Mouse (Mus musculus): ENCODE results near the gene Cux1. TPM values are rescaled to one million over a fixed set of nuclear protein-coding genes. Genes with fewer than 3 reads are reported as not detected.

Cux1 gene
- polyA plus RNA-seq, 1 experiment from 2014 or later = 89.1 TPM

GRCm38 (mm10) chr5:136379405-136379804, 187.9 kb downstream of the Cux1 start:
- 91% methylated on average over 1 of the region's 1 CpGs for WGBS
- no peak for ATAC-seq (ENCODE audit: low FRiP score)

GRCm38 (mm10) chr5:136377101-136377500, 190.2 kb downstream of the Cux1 start:
- Histone ChIP-seq H3K27ac (0 out of 2 replicates have a peak overlapping the region, but pooled peaks have one; percentile 39), H3K9ac (no peak overlapping the region), H3K4me2 (replicated peaks) (no peak overlapping the region), H3K4me3 (replicated peaks; ENCODE audit: low read length) (no peak overlapping the region), H3K36me3 (replicated peaks; ENCODE audit: control insufficient read depth, insufficient read depth) (no peaks in the 10 kb centered on the region), H3K4me1 (replicated peaks; ENCODE audit: control insufficient read depth, insufficient read depth, low read length) (peaks cover 6% of the 10 kb centered on the region; the same call in 1 of the 2 replicates), H3K27me3 (ENCODE audit: control insufficient read depth, insufficient read depth, low read length) (no peaks in the 10 kb centered on the region), H3K9me3 (ENCODE audit: control insufficient read depth, low read length) (no peaks in the 10 kb centered on the region)
- 59% methylated on average over 3 of the region's 3 CpGs for WGBS
- DNase-seq (ENCODE audit: low spot score) (no peak), ATAC-seq (ENCODE audit: low FRiP score) (no peak)

More at GRCm38 (mm10) chr5:136379405-136379804, 187.9 kb downstream of the Cux1 start:
- Histone ChIP-seq H3K4me2 (replicated peaks) (no peak overlapping the region), H3K27ac (no peak overlapping the region), H3K4me1 (replicated peaks; ENCODE audit: control insufficient read depth, insufficient read depth, low read length) (peaks cover 6% of the 10 kb centered on the region; the same call in 1 of the 2 replicates), H3K27me3 (ENCODE audit: control insufficient read depth, insufficient read depth, low read length) (no peaks in the 10 kb centered on the region), H3K9me3 (ENCODE audit: control insufficient read depth, low read length) (no peaks in the 10 kb centered on the region), H3K9ac (no peak overlapping the region), H3K4me3 (replicated peaks; ENCODE audit: low read length) (no peak overlapping the region), H3K36me3 (replicated peaks; ENCODE audit: control insufficient read depth, insufficient read depth) (no peaks in the 10 kb centered on the region)
- DNase-seq (ENCODE audit: low spot score) = no peak

- H3K27ac ChIP-seq = no peak overlapping the region
- 0 out of 2 replicates have a peak, but pooled peaks cover under 1% of the 10 kb centered on the region for H3K36me3 ChIP-seq (replicated peaks; ENCODE audit: control insufficient read depth, insufficient read depth)
- H3K9ac ChIP-seq = no peak overlapping the region
- ATAC-seq (ENCODE audit: low FRiP score) = no peak
- H3K4me2 ChIP-seq (replicated peaks) = no peak overlapping the region
- no peaks in the 10 kb centered on the region for H3K27me3 ChIP-seq (ENCODE audit: control insufficient read depth, insufficient read depth, low read length)
- WGBS = 42% methylated on average over 3 of the region's 3 CpGs
- DNase-seq (ENCODE audit: low spot score) = no peak
- H3K4me3 ChIP-seq (replicated peaks; ENCODE audit: low read length) = no peak overlapping the region
- H3K9me3 ChIP-seq (ENCODE audit: control insufficient read depth, low read length) = no peaks in the 10 kb centered on the region
- peaks cover 6% of the 10 kb centered on the region; the same call in 1 of the 2 replicates for H3K4me1 ChIP-seq (replicated peaks; ENCODE audit: control insufficient read depth, insufficient read depth, low read length)
These were observed 191.9 kb downstream of the Cux1 start for GRCm38 (mm10) chr5:136375350-136375749.

GRCm38 (mm10) chr5:136372276-136372675, 195.0 kb downstream of the Cux1 start:
- Histone ChIP-seq H3K9ac (no peak overlapping the region), H3K4me1 (replicated peaks; ENCODE audit: control insufficient read depth, insufficient read depth, low read length) (peaks cover 6% of the 10 kb centered on the region; the same call in 1 of the 2 replicates), H3K27ac (no peak overlapping the region), H3K9me3 (ENCODE audit: control insufficient read depth, low read length) (no peaks in the 10 kb centered on the region), H3K4me3 (replicated peaks; ENCODE audit: low read length) (no peak overlapping the region), H3K4me2 (replicated peaks) (no peak overlapping the region), H3K36me3 (replicated peaks; ENCODE audit: control insufficient read depth, insufficient read depth) (peaks cover 23% of the 10 kb centered on the region), H3K27me3 (ENCODE audit: control insufficient read depth, insufficient read depth, low read length) (no peaks in the 10 kb centered on the region)
- ATAC-seq (ENCODE audit: low FRiP score) (no peak), DNase-seq (ENCODE audit: low spot score) (no peak)
- WGBS = 92% methylated on average over 3 of the region's 3 CpGs

- DNase-seq (ENCODE audit: low spot score) (no peak), ATAC-seq (ENCODE audit: low FRiP score) (no peak)
- no peaks in the 10 kb centered on the region for H3K4me1 ChIP-seq (replicated peaks; ENCODE audit: control insufficient read depth, insufficient read depth, low read length)
- H3K4me2 ChIP-seq (replicated peaks) = no peak overlapping the region
- H3K36me3 ChIP-seq (replicated peaks; ENCODE audit: control insufficient read depth, insufficient read depth) = peaks cover 56% of the 10 kb centered on the region
- no peak overlapping the region for H3K9ac ChIP-seq
- H3K27me3 ChIP-seq (ENCODE audit: control insufficient read depth, insufficient read depth, low read length) = no peaks in the 10 kb centered on the region
- H3K4me3 ChIP-seq (replicated peaks; ENCODE audit: low read length) = no peak overlapping the region
- H3K27ac ChIP-seq = no peak overlapping the region
- no peaks in the 10 kb centered on the region for H3K9me3 ChIP-seq (ENCODE audit: control insufficient read depth, low read length)
- 38% methylated on average over 7 of the region's 7 CpGs for WGBS
These were observed 203.9 kb downstream of the Cux1 start for GRCm38 (mm10) chr5:136363421-136363820.

- H3K27me3 ChIP-seq (ENCODE audit: control insufficient read depth, insufficient read depth, low read length) = no peaks in the 10 kb centered on the region
- H3K4me2 ChIP-seq (replicated peaks) = no peak overlapping the region
- no peaks in the 10 kb centered on the region for H3K4me1 ChIP-seq (replicated peaks; ENCODE audit: control insufficient read depth, insufficient read depth, low read length)
- H3K36me3 ChIP-seq (replicated peaks; ENCODE audit: control insufficient read depth, insufficient read depth) = peaks cover 48% of the 10 kb centered on the region
- H3K9me3 ChIP-seq (ENCODE audit: control insufficient read depth, low read length) = no peaks in the 10 kb centered on the region
- 90% methylated on average over 6 of the region's 6 CpGs for WGBS
- H3K4me3 ChIP-seq (replicated peaks; ENCODE audit: low read length) = no peak overlapping the region
- ATAC-seq (ENCODE audit: low FRiP score) (no peak), DNase-seq (ENCODE audit: low spot score) (no peak)
- H3K27ac ChIP-seq = no peak overlapping the region
- H3K9ac ChIP-seq = no peak overlapping the region
These were observed 204.6 kb downstream of the Cux1 start for GRCm38 (mm10) chr5:136362473-136363230.

- WGBS = 98% methylated on average over 5 of the region's 5 CpGs
- H3K4me1 ChIP-seq (replicated peaks; ENCODE audit: control insufficient read depth, insufficient read depth, low read length) = 0 out of 2 replicates have a peak, but pooled peaks cover 4% of the 10 kb centered on the region
- H3K36me3 ChIP-seq (replicated peaks; ENCODE audit: control insufficient read depth, insufficient read depth) = peaks cover 46% of the 10 kb centered on the region
- H3K4me2 ChIP-seq (replicated peaks) = no peak overlapping the region
- no peak for ATAC-seq (ENCODE audit: low FRiP score)
- no peak for DNase-seq (ENCODE audit: low spot score)
- H3K4me3 ChIP-seq (replicated peaks; ENCODE audit: low read length) = no peak overlapping the region
- no peaks in the 10 kb centered on the region for H3K27me3 ChIP-seq (ENCODE audit: control insufficient read depth, insufficient read depth, low read length)
- no peak overlapping the region for H3K27ac ChIP-seq
- no peak overlapping the region for H3K9ac ChIP-seq
- H3K9me3 ChIP-seq (ENCODE audit: control insufficient read depth, low read length) = no peaks in the 10 kb centered on the region
These were observed 205.3 kb downstream of the Cux1 start for GRCm38 (mm10) chr5:136362021-136362420.

- no peak overlapping the region for H3K9ac ChIP-seq
- H3K4me3 ChIP-seq (replicated peaks; ENCODE audit: low read length) = no peak overlapping the region
- H3K9me3 ChIP-seq (ENCODE audit: control insufficient read depth, low read length) = no peaks in the 10 kb centered on the region
- H3K27me3 ChIP-seq (ENCODE audit: control insufficient read depth, insufficient read depth, low read length) = no peaks in the 10 kb centered on the region
- H3K4me1 ChIP-seq (replicated peaks; ENCODE audit: control insufficient read depth, insufficient read depth, low read length) = peaks cover 23% of the 10 kb centered on the region
- H3K4me2 ChIP-seq (replicated peaks) = no peak overlapping the region
- DNase-seq (ENCODE audit: low spot score) = no peak
- no peak for ATAC-seq (ENCODE audit: low FRiP score)
- H3K27ac ChIP-seq = no peak overlapping the region
- 35% methylated on average over 2 of the region's 2 CpGs for WGBS
- peaks cover 33% of the 10 kb centered on the region for H3K36me3 ChIP-seq (replicated peaks; ENCODE audit: control insufficient read depth, insufficient read depth)
These were observed 210.1 kb downstream of the Cux1 start for GRCm38 (mm10) chr5:136357227-136357626.

- Histone ChIP-seq H3K9ac (no peak overlapping the region), H3K27ac (no peak overlapping the region), H3K36me3 (replicated peaks; ENCODE audit: control insufficient read depth, insufficient read depth) (peaks cover 19% of the 10 kb centered on the region), H3K4me2 (replicated peaks) (no peak overlapping the region), H3K9me3 (ENCODE audit: control insufficient read depth, low read length) (no peaks in the 10 kb centered on the region), H3K27me3 (ENCODE audit: control insufficient read depth, insufficient read depth, low read length) (no peaks in the 10 kb centered on the region), H3K4me1 (replicated peaks; ENCODE audit: control insufficient read depth, insufficient read depth, low read length) (peaks cover 31% of the 10 kb centered on the region), H3K4me3 (replicated peaks; ENCODE audit: low read length) (no peak overlapping the region)
- WGBS = 93% methylated on average over 3 of the region's 3 CpGs
- no peak for DNase-seq (ENCODE audit: low spot score)
- no peak for ATAC-seq (ENCODE audit: low FRiP score)
These were observed 211.6 kb downstream of the Cux1 start for GRCm38 (mm10) chr5:136355583-136356126.

Measured in hindbrain, embryonic 14.5 days (tissue).